Mouse (Mus musculus) liver, embryonic 14.5 days (tissue): ENCODE data around the gene Bola2. TPM values are rescaled to one million over a fixed set of nuclear protein-coding genes. Genes with fewer than 3 reads are reported as not detected.

Experiments used
- ATAC-seq: fragments of 200-750 bp; cut with Nextera tagmentation; 2 replicates; pipeline ENCODE4 v1.8.0; 2017; ENCODE audit warnings: moderate number of reproducible peaks, mild to moderate bottlenecking, moderate library complexity; ENCODE audit not compliant: insufficient read depth
- DNase-seq, 3 experiments: peaks; one replicate each; pipeline ENCODE4 v3.0.0-alpha.2; 2012 to 2013; ENCODE audit warnings: low read depth in 3 of 3, low spot score in 3 of 3
- H3K27ac ChIP-seq: fragments of 300-500 bp; sonication (generic); 2 replicates; pipeline ENCODE4 v1.5.1; 2014; ENCODE audit warnings: moderate library complexity, mild to moderate bottlenecking, control low read depth, inconsistent platforms
- H3K27me3 ChIP-seq: fragments of 300-500 bp; sonication (generic); 2 replicates; pipeline ENCODE4 v1.6.1; 2014; ENCODE audit warnings: mild to moderate bottlenecking, low read length, moderate library complexity; ENCODE audit not compliant: control insufficient read depth, insufficient read depth
- H3K36me3 ChIP-seq: fragments of 300-500 bp; sonication (generic); replicated peaks from 2 replicates; pipeline ENCODE4 v1.6.1; 2014; ENCODE audit warnings: low read depth; ENCODE audit not compliant: control insufficient read depth, insufficient read depth
- H3K4me1 ChIP-seq, 2 experiments: fragments of 200-500 bp in 1 of 2; fragments of 300-500 bp in 1 of 2; sonication (generic) in 1 of 2; replicated peaks; 2 replicates each; pipeline ENCODE4 v1.6.1; 2012 to 2014; ENCODE audit warnings: antibody characterized with exemption in 1 of 2, inconsistent platforms in 1 of 2, low read length in 1 of 2; ENCODE audit not compliant: control insufficient read depth in 2 of 2, insufficient read depth in 2 of 2
- H3K4me2 ChIP-seq: fragments of 300-500 bp; sonication (generic); 2 replicates; pipeline ENCODE4 v1.6.1; 2014; ENCODE audit warnings: low read depth, mild to moderate bottlenecking, control low read depth, moderate library complexity
- H3K4me3 ChIP-seq, 2 experiments: fragments of 200-500 bp in 1 of 2; fragments of 300-500 bp in 1 of 2; sonication (generic) in 1 of 2; 2 replicates each; pipeline ENCODE4 v1.5.1; 2012 to 2014; ENCODE audit warnings: low read depth in 2 of 2, low read length in 2 of 2, mild to moderate bottlenecking in 2 of 2, control low read depth in 1 of 2, inconsistent platforms in 1 of 2, moderate library complexity in 1 of 2; ENCODE audit not compliant: insufficient read depth in 1 of 2
- H3K9ac ChIP-seq: fragments of 300-500 bp; sonication (generic); replicated peaks from 2 replicates; pipeline ENCODE4 v1.6.1; 2014; ENCODE audit warnings: mild to moderate bottlenecking, control low read depth, moderate library complexity
- H3K9me3 ChIP-seq: fragments of 300-500 bp; sonication (generic); 2 replicates; pipeline ENCODE4 v1.6.1; 2016; ENCODE audit warnings: low read length, mixed read lengths; ENCODE audit not compliant: control insufficient read depth
- CTCF ChIP-seq: IDR thresholded peaks from 2 replicates; pipeline ENCODE4 v1.5.1; 2016; ENCODE audit warnings: antibody characterized with exemption, low read depth, control low read depth
- EP300 ChIP-seq: IDR thresholded peaks from 2 replicates; pipeline ENCODE4 v1.6.1; 2016; ENCODE audit warnings: antibody characterized with exemption, low read depth
- WGBS: fragments of 180-500 bp; shearing (Covaris S2); extraction: QIAGEN DNeasy Blood & Tissue Kit; methylation state at CpG from one replicate; pipeline ENCODE4 v1.1.7; 2014; ENCODE audit not compliant: insufficient replicate concordance; 5-methylcytosine and 5-hydroxymethylcytosine counted together
- polyA plus RNA-seq, 2 experiments: library from polyadenylated mRNA; depleted of rRNA in 1 of 2; stranded (reverse) in 1 of 2; unstranded in 1 of 2; fragments of >200 nt; fragmentation: Nextera tagmentation in 1 of 2; extraction: Ambion mirVana in 1 of 2; gene quantifications; 2 replicates each; pipeline versions ENCODE4 v1.2.1 to v1.2.3; 2012 to 2014

Gene Bola2
- polyA plus RNA-seq, 2 experiments: 35.8 to 111 TPM

- Histone ChIP-seq H3K27me3 (no peaks in the 10 kb centered on the region), H3K4me2 (no peak overlapping the region), H3K9ac (no peak overlapping the region), H3K36me3 (no peaks in the 10 kb centered on the region; the same call in 1 of the 2 replicates), H3K9me3 (no peaks in the 10 kb centered on the region), H3K4me3 (no peak overlapping the region), H3K4me1 (peaks cover 0 to 2% of the 10 kb centered on the region in 2 experiments; a peak in 1 of 4 replicates), H3K27ac (no peak overlapping the region)
- DNase-seq (no peak), ATAC-seq (no peak)
- TF ChIP-seq CTCF: no peak
- TF ChIP-seq EP300: no peak
- 79% methylated on average over 8 of the region's 8 CpGs for WGBS
Measured at GRCm38 (mm10) chr7:126675104-126675503, 20.1 kb upstream of the Bola2 start.

- H3K27ac ChIP-seq: peak within 1 kb of the TSS; percentile 27
- H3K9me3 ChIP-seq: no peaks in the 10 kb centered on the region
- no peak within 1 kb of the TSS; the same call in 1 of the 2 replicates for H3K4me2 ChIP-seq
- H3K27me3 ChIP-seq: no peaks in the 10 kb centered on the region
- no peaks in the 10 kb centered on the region; the same call in 1 of the 2 replicates for H3K36me3 ChIP-seq
- TF ChIP-seq CTCF (no peak), EP300 (no peak)
- DNase-seq (no peak), ATAC-seq (no peak)
- H3K4me3 ChIP-seq: no peak within 1 kb of the TSS
- peaks cover 0 to 2% of the 10 kb centered on the region in 2 experiments; a peak in 1 of 4 replicates for H3K4me1 ChIP-seq
- H3K9ac ChIP-seq: no peak within 1 kb of the TSS
- 67% methylated on average over 1 of the region's 1 CpGs for WGBS
Measured at GRCm38 (mm10) chr7:126676207-126676606, 19.0 kb upstream of the Bola2 start, which contains the start of gene Sult1a1. Sult1a1 (minus strand) TSS chr7:126676432.

- no peak overlapping the region for H3K4me3 ChIP-seq
- 72% methylated on average over 4 of the region's 4 CpGs for WGBS
- H3K4me2 ChIP-seq: no peak overlapping the region
- DNase-seq: no peak
- H3K36me3 ChIP-seq: no peaks in the 10 kb centered on the region; the same call in 1 of the 2 replicates
- ATAC-seq: no peak
- no peak for TF ChIP-seq EP300
- TF ChIP-seq CTCF: no peak
- no peaks in the 10 kb centered on the region for H3K27me3 ChIP-seq
- H3K4me1 ChIP-seq: peaks cover 0 to 2% of the 10 kb centered on the region in 2 experiments; a peak in 1 of 4 replicates
- no peak overlapping the region for H3K9ac ChIP-seq
- no peak overlapping the region for H3K27ac ChIP-seq
- H3K9me3 ChIP-seq: no peaks in the 10 kb centered on the region
Measured at GRCm38 (mm10) chr7:126676631-126677220, 18.5 kb upstream of the Bola2 start.

DNA sequence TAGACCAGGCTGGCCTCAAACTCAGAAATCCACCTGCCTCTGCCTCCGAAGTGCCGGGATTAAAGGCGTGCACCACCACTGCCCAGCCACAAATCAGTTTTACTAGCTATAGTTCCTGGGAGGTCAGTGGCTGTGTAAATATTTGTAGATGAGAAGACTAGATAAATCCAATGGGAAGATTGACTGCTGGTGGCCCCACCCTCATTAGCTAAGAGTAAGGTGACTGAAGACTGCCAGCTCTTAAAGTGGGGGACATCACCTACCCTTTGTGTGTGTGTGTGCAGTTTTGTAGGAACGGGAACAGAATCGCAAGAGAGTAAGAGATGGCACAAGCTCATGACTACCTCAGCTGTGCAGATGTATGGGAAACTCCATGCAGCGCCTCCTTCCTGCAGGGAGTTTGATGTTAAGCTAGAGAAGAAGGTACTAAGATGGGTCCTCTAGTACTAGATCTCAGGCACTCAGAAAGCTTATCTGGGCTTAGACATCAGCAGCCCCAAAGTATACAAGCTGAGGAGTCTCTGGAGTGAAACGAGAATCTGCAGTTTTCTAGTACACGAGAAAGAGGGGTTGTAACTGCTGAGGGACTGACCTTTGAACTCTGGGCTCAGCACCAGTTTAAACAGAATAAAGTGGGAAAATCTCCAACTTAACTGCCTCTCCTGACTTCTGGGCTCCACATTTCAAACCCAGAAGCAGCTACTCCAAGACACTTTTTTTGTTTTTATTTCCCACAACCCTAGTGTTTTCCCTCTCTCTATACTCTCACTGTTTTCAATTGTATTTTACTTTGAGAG, 16.5 kb upstream of the Bola2 start:
- Histone ChIP-seq H3K9me3 (no peaks in the 10 kb centered on the region), H3K36me3 (no peaks in the 10 kb centered on the region; the same call in 1 of the 2 replicates), H3K4me2 (peak overlapping the region; percentile 18; the same call in 1 of the 2 replicates), H3K4me1 (peaks cover 0 to 2% of the 10 kb centered on the region in 2 experiments; a peak in 1 of 4 replicates), H3K9ac (no peak overlapping the region), H3K27me3 (no peaks in the 10 kb centered on the region), H3K4me3 (no peak overlapping the region), H3K27ac (no peak overlapping the region)
- ATAC-seq (0 out of 2 replicates have a peak, but pooled peaks have one; percentile 9), DNase-seq (no peak)
- TF ChIP-seq EP300: no peak
- TF ChIP-seq CTCF: no peak
- 63% methylated on average over 8 of the region's 8 CpGs for WGBS

DNA sequence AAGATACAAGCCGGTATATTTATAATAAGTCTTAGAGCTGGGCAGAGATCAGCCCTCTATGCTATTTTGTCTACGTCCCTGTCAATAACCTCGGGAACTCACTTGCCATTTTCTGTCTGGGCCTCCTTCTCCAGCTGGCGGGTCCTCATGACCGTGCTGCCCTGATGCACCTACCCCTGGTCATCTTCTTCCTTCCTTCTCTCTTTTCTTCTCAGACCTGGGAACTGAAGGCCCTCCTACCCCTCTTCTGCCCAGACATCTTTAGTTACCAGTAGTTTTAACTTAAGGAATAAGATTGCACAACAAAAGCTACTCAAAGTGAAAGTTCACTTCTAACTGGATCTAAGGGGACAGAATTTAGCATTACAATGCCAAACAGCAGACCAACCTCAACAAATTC, 15.5 kb upstream of the Bola2 start:
- WGBS: 69% methylated on average over 5 of the region's 5 CpGs
- DNase-seq: no peak
- Histone ChIP-seq H3K4me2 (no peak overlapping the region), H3K9ac (no peak overlapping the region), H3K4me1 (peaks cover 0 to 2% of the 10 kb centered on the region in 2 experiments; a peak in 1 of 4 replicates), H3K27me3 (no peaks in the 10 kb centered on the region), H3K9me3 (no peaks in the 10 kb centered on the region), H3K36me3 (no peaks in the 10 kb centered on the region; the same call in 1 of the 2 replicates), H3K4me3 (no peak overlapping the region), H3K27ac (no peak overlapping the region)
- no peak for TF ChIP-seq EP300
- TF ChIP-seq CTCF: no peak
- ATAC-seq: no peak
